Mouse (Mus musculus) embryonic facial prominence, embryonic 10.5 days (tissue): Measurements from ENCODE around the gene Vcpkmt. TPM values are rescaled to one million over a fixed set of nuclear protein-coding genes. Genes with fewer than 3 reads are reported as not detected.

Experiments used
- DNase-seq: peaks from one replicate; pipeline ENCODE4 v3.0.0-alpha.2; 2017; ENCODE audit warnings: low spot score
- H3K27ac ChIP-seq: fragments of 300-500 bp; sonication (generic); replicated peaks from 2 replicates; pipeline ENCODE4 v1.5.1; 2016; ENCODE audit warnings: mild to moderate bottlenecking
- H3K27me3 ChIP-seq: fragments of 300-500 bp; sonication (generic); replicated peaks from 2 replicates; pipeline ENCODE4 v1.6.1; 2016; ENCODE audit warnings: low read depth, mild to moderate bottlenecking; ENCODE audit not compliant: poor library complexity, severe bottlenecking
- H3K36me3 ChIP-seq: fragments of 300-500 bp; sonication (generic); replicated peaks from 2 replicates; pipeline ENCODE4 v1.6.1; 2016; ENCODE audit warnings: mild to moderate bottlenecking, moderate library complexity
- H3K4me1 ChIP-seq: fragments of 300-500 bp; sonication (generic); 2 replicates; pipeline ENCODE4 v1.6.1; 2016
- H3K4me3 ChIP-seq: fragments of 300-500 bp; sonication (generic); 2 replicates; pipeline ENCODE4 v1.5.1; 2016; ENCODE audit warnings: mild to moderate bottlenecking, moderate library complexity
- H3K9me3 ChIP-seq: fragments of 300-500 bp; sonication (generic); 2 replicates; pipeline ENCODE4 v1.6.1; 2016; ENCODE audit warnings: mild to moderate bottlenecking
- WGBS: fragments of 180-500 bp; shearing (Covaris S2); methylation state at CpG from one replicate; pipeline ENCODE4 v1.1.7; 2016; 5-methylcytosine and 5-hydroxymethylcytosine counted together
- microRNA-seq: library from miRNA; unstranded; fragments of <30 nt; microRNA quantifications from one replicate; pipeline ENCODE4, GENCODE M21; 2017
- polyA plus RNA-seq: library from polyadenylated mRNA; unstranded; fragments of >200 nt; fragmentation: Nextera tagmentation; extraction: Ambion mirVana; gene quantifications from 2 replicates; pipeline ENCODE4 v1.2.1, GENCODE M21; 2016

Vcpkmt gene
- polyA plus RNA-seq, 1 experiment from 2014 or later: 37.5 TPM

DNA sequence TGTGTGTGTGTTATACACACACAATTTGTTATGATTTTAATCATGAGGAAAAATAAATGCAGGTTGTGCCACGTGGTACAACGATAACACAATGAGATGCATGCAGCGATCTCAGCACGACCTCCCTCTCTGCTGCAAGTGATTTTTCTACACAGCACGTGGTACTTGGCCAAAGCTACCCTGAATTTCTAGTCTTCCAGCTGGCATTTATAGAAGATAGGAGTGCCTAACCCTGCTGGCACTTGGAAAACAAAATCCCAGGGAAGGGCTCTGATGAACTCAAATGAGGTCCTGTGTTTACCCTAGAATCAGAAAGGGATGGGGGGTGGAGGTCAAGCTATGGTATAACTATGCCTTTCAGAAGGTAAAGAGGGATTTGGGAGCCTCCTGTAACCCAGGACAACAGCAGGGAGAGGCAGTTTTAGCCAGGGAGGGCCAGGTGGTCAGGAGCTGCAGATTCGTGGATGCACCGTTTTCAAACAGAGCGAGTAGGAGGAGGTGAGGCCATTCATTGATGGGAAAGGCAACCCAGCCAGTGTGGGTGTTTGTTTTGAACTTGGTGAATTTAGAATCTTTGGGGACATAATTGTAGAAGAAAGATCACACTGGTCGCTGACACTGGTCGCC lies 46.1 kb downstream of the Vcpkmt start:
- Histone ChIP-seq H3K4me1 (peaks cover 25% of the 10 kb centered on the region), H3K4me3 (no peak overlapping the region), H3K27me3 (no peaks in the 10 kb centered on the region), H3K36me3 (no peaks in the 10 kb centered on the region), H3K27ac (peak overlapping the region; percentile 65; the same call in 1 of the 2 replicates), H3K9me3 (no peaks in the 10 kb centered on the region)
- WGBS: 76% methylated on average over 10 of the region's 10 CpGs
- no peak for DNase-seq

DNA sequence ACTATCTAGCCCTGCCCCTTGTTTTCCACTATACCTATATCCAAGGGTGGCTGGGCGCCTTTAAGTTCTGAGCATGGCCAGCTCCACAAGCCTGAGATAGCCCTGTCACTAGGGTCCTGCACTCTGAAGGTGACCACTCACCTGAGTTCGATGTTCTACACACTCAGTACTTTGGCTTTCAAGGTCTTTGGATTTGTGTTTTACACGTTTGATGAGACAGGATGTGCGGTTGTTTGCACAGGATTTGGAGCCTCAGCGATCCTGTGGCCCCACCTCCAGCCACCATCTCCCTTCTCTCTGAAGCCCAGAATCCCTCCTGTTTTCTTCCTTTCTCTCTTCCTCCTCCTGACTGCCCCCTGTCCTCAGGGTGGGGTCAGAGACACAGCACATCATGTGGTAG lies 49.6 kb downstream of the Vcpkmt start:
- no peaks in the 10 kb centered on the region for H3K27me3 ChIP-seq
- no peak overlapping the region for H3K27ac ChIP-seq
- H3K9me3 ChIP-seq: no peaks in the 10 kb centered on the region
- no peak for DNase-seq
- H3K4me3 ChIP-seq: no peak overlapping the region
- H3K36me3 ChIP-seq: no peaks in the 10 kb centered on the region
- 84% methylated on average over 5 of the region's 5 CpGs for WGBS
- peaks cover 18% of the 10 kb centered on the region for H3K4me1 ChIP-seq

DNA sequence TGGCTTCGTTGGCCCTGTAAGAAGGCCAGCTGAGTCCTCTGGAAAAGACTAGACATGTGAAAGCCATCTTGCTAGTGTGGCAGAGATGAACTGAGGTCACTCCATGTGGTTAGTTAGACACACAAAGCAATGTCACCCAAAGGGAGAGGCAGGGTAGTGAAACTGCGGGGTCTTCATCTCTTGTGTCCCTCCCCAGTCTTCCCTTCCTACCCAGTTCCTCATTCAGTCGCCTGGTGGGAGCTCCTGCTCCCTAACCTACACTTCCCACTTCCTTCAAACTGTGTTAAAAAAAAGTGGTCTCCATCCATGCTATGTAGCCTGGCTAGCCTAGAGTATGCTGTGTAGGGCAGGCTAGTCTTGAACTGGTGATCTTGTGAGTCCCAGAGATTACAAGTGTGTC lies 50.3 kb downstream of the Vcpkmt start:
- Histone ChIP-seq H3K27ac (no peak overlapping the region), H3K27me3 (no peaks in the 10 kb centered on the region), H3K9me3 (no peaks in the 10 kb centered on the region), H3K4me1 (peaks cover 11% of the 10 kb centered on the region), H3K36me3 (no peaks in the 10 kb centered on the region), H3K4me3 (no peak overlapping the region)
- no peak for DNase-seq
- WGBS: 80% methylated on average over 3 of the region's 3 CpGs

DNA sequence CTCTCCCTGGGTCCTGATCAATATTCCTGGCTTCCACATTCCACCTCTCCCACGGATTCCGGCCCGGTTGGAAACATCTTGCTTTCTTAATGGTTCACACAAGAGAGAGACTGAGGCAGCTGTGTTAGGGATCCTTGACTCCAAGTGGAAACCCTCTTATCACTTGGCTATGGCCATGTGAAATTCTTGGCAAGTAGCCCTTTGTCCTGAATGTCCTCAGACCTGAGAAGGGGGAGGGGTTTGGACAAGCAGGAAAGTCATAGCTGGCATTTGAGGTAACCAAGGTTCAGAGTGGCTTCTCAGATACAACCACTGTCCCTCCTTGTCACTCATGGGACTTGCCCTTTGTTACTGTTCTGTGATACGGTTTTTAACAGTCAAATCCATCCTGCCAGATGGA lies 50.7 kb downstream of the Vcpkmt start:
- no peak for DNase-seq
- Histone ChIP-seq H3K27ac (no peak overlapping the region), H3K4me1 (peaks cover 7% of the 10 kb centered on the region), H3K36me3 (no peaks in the 10 kb centered on the region), H3K4me3 (no peak overlapping the region), H3K9me3 (no peaks in the 10 kb centered on the region), H3K27me3 (no peaks in the 10 kb centered on the region)
- 87% methylated on average over 4 of the region's 4 CpGs for WGBS

DNA sequence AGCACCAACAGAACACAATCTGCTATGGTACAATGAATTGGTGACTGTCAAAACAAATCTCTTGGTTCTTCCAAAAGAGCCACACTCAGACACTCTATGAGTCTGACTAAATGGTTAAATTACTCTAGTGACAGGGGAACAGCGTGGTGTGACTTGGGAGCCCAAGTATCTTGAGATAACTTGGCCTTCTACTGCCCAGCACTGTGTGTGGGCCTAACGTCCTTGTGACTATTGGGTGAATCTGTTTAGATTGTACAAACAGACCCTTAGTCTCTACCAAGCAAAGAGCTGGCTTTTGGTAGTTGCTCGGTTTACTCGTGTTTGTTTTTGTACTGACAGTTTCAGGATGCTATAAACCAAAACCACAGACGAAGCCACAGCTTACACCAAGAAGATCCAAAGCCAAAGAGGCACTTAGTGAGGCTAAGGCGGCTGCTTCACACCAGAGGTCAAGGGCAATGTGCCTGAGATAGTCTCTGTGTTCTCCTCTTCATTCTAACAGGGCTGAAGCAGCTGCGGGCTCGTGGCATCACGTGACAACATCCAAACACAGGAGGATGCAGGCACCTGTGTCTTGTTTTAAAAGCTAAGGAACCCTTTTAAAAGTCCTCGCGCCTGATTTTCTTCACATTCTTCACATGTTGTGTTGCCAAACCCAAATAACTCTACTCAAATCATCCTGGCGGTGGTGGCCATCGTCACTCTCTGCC lies 53.0 kb downstream of the Vcpkmt start:
- Histone ChIP-seq H3K36me3 (no peaks in the 10 kb centered on the region), H3K9me3 (no peaks in the 10 kb centered on the region), H3K4me3 (no peak overlapping the region), H3K27ac (no peak overlapping the region), H3K27me3 (no peaks in the 10 kb centered on the region), H3K4me1 (peaks cover 7% of the 10 kb centered on the region)
- WGBS: 86% methylated on average over 13 of the region's 13 CpGs
- DNase-seq: no peak

DNA sequence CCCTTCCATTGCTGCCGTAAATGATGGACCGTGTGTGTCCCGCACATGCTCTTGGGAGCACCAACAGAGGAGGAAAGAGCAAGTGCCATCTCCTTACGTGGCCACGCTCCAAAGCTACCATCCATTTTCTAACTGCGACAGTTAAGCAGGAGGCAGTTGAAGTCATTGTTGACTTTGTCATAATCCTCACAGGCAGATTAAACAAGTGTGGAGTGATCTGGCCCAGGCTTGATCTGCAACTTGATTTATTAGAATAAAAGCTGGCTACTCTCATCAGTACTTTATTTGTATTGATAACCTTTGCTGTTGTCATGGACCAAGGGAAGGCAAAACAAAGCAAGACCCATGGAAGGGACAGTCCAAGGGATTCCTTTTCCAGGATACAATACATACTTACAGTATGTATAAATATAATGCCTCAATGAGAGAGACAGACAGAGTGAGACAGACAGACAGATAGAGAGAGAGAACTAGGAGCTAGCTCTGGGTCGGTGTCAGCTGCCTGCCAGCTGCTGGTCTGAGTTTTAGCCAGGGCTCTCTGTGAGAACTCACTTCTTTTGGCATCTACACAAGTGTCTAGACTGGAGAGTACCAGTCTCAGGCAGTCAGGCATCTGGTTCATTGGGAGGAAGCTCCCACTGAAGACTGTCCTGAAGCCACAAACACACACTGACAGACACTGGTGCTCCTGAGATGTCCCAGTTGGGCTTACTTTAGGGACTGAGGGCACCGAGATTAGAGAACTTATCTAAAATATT lies 54.4 kb downstream of the Vcpkmt start:
- H3K27me3 ChIP-seq: no peaks in the 10 kb centered on the region
- no peak for DNase-seq
- no peaks in the 10 kb centered on the region for H3K36me3 ChIP-seq
- no peak overlapping the region for H3K4me3 ChIP-seq
- 92% methylated on average over 8 of the region's 8 CpGs for WGBS
- H3K4me1 ChIP-seq: peaks cover 16% of the 10 kb centered on the region
- no peaks in the 10 kb centered on the region for H3K9me3 ChIP-seq
- H3K27ac ChIP-seq: no peak overlapping the region

Small RNA genes lying within 50 kb of the gene (microRNA-seq; reads per million reads assigned to microRNA genes)
- gene Gm23018: not detected

Other genes starting within 250 kb of the Vcpkmt start
- 95.0 and 98.7 TPM in 2 replicates for gene Nemf, start 225.9 kb downstream of the Vcpkmt start, polyA plus RNA-seq
- gene Arf6, start 210.9 kb downstream of the Vcpkmt start, polyA plus RNA-seq: 37.4 and 38.7 TPM in 2 replicates
- 0.90 and 1.5 TPM in 2 replicates for gene Gm9887, start 210.6 kb downstream of the Vcpkmt start, polyA plus RNA-seq
- 8.6 and 9.7 TPM in 2 replicates for gene Sos2, start 98.8 kb upstream of the Vcpkmt start, polyA plus RNA-seq
- 20.5 and 20.9 TPM in 2 replicates for gene L2hgdh, start 141.8 kb upstream of the Vcpkmt start, polyA plus RNA-seq
- 23.8 and 24.4 TPM in 2 replicates for gene Atp5s, start 141.9 kb upstream of the Vcpkmt start, polyA plus RNA-seq
- 0.43 and 1.6 TPM in 2 replicates for gene Cdkl1, start 208.2 kb upstream of the Vcpkmt start, polyA plus RNA-seq